Mouse (Mus musculus) cerebellum, adult 2 months (tissue): Measurements from ENCODE around the gene Slc6a6.

Experiments used
- CTCF ChIP-seq: fragments of 200-500 bp; IDR thresholded peaks from 2 replicates; pipeline ENCODE4 v1.5.1; 2011; ENCODE audit warnings: low read depth, mild to moderate bottlenecking, control low read depth, low read length, moderate library complexity, borderline replicate concordance; ENCODE audit not compliant: insufficient read depth
- POLR2A ChIP-seq: fragments of 200-500 bp; IDR thresholded peaks from 2 replicates; pipeline ENCODE4 v1.6.1; 2011; ENCODE audit warnings: low read length, control low read depth, borderline replicate concordance; ENCODE audit not compliant: insufficient read depth

GRCm38 (mm10) chr6:91776543-91776942 lies 92.7 kb downstream of the Slc6a6 start:
- TF ChIP-seq POLR2A = no peak
- TF ChIP-seq CTCF = peak; percentile 82
